Mouse (Mus musculus) kidney, postnatal 0 days (tissue): ENCODE results near the gene Iffo2. TPM values are rescaled to one million over a fixed set of nuclear protein-coding genes. Genes with fewer than 3 reads are reported as not detected.
A peak's percentile ranks its signal among the peaks of the same experiment; 100 is the strongest.

ENCODE experiments used
- ATAC-seq: fragments of 200-750 bp; cut with Nextera tagmentation; replicated peaks from 2 replicates; pipeline ENCODE4 v1.8.0; 2017; ENCODE audit warnings: low read depth, moderate number of reproducible peaks, moderate TSS enrichment, moderate library complexity; ENCODE audit not compliant: low FRiP score
- DNase-seq: peaks from one replicate; pipeline ENCODE4 v3.0.0-alpha.2; 2016; ENCODE audit warnings: low spot score
- H3K27ac ChIP-seq: fragments of 300-500 bp; sonication (generic); 2 replicates; pipeline ENCODE4 v1.5.1; 2014; ENCODE audit warnings: mild to moderate bottlenecking
- H3K27me3 ChIP-seq: fragments of 300-500 bp; sonication (generic); 2 replicates; pipeline ENCODE4 v1.6.1; 2014; ENCODE audit warnings: low read length, mixed read lengths; ENCODE audit not compliant: insufficient read depth
- H3K36me3 ChIP-seq: fragments of 300-500 bp; sonication (generic); 2 replicates; pipeline ENCODE4 v1.6.1; 2014; ENCODE audit warnings: low read length, mixed read lengths; ENCODE audit not compliant: insufficient read depth
- H3K4me1 ChIP-seq: fragments of 300-500 bp; sonication (generic); replicated peaks from 2 replicates; pipeline ENCODE4 v1.6.1; 2014; ENCODE audit warnings: antibody characterized with exemption, low read length, mixed read lengths; ENCODE audit not compliant: insufficient read depth
- H3K4me2 ChIP-seq: fragments of 300-500 bp; sonication (generic); 2 replicates; pipeline ENCODE4 v1.6.1; 2014; ENCODE audit warnings: mild to moderate bottlenecking, low read length, moderate library complexity, mixed read lengths
- H3K4me3 ChIP-seq: fragments of 300-500 bp; sonication (generic); replicated peaks from 2 replicates; pipeline ENCODE4 v1.5.1; 2014; ENCODE audit warnings: low read depth, low read length
- H3K9ac ChIP-seq: fragments of 300-500 bp; sonication (generic); 2 replicates; pipeline ENCODE4 v1.6.1; 2014; ENCODE audit warnings: low read depth, low read length
- H3K9me3 ChIP-seq: fragments of 300-500 bp; sonication (generic); replicated peaks from 2 replicates; pipeline ENCODE4 v1.6.1; 2016; ENCODE audit warnings: low read length, inconsistent platforms, mixed read lengths
- CTCF ChIP-seq: IDR thresholded peaks from 2 replicates; pipeline ENCODE4 v1.5.1; 2016; ENCODE audit warnings: antibody characterized with exemption, low read depth, mild to moderate bottlenecking, moderate library complexity
- WGBS: fragments of 180-500 bp; shearing (Covaris S2); extraction: QIAGEN DNeasy Blood & Tissue Kit; methylation state at CpG from one replicate; pipeline ENCODE4 v1.1.7; 2014; 5-methylcytosine and 5-hydroxymethylcytosine counted together
- polyA plus RNA-seq: library from polyadenylated mRNA; unstranded; fragments of >200 nt; fragmentation: Nextera tagmentation; extraction: Ambion mirVana; gene quantifications from 2 replicates; pipeline ENCODE4 v1.2.1, GENCODE M21; 2015

Gene Iffo2
- polyA plus RNA-seq, 1 experiment from 2014 or later: 4.8 TPM

- H3K9ac ChIP-seq: no peak overlapping the region
- 65% methylated on average over 10 of the region's 10 CpGs for WGBS
- no peak overlapping the region for H3K27ac ChIP-seq
- H3K4me2 ChIP-seq: no peak overlapping the region
- no peak for DNase-seq
- no peak overlapping the region for H3K4me3 ChIP-seq
- ATAC-seq: peak; percentile 74
- peaks cover 7% of the 10 kb centered on the region for H3K4me1 ChIP-seq
- peak; percentile 43; the same call in 1 of the 2 replicates for TF ChIP-seq CTCF
- peaks cover 7% of the 10 kb centered on the region; the same call in 1 of the 2 replicates for H3K36me3 ChIP-seq
- H3K9me3 ChIP-seq: no peaks in the 10 kb centered on the region
- H3K27me3 ChIP-seq: no peaks in the 10 kb centered on the region
These were observed 99.8 kb downstream of the Iffo2 start for GRCm38 (mm10) chr4:139630171-139630570.

GRCm38 (mm10) chr4:139631141-139631540 is 100.8 kb downstream of the Iffo2 start:
- no peak for DNase-seq
- peaks cover 7% of the 10 kb centered on the region; the same call in 1 of the 2 replicates for H3K36me3 ChIP-seq
- peaks cover 7% of the 10 kb centered on the region for H3K4me1 ChIP-seq
- H3K9ac ChIP-seq: 0 out of 2 replicates have a peak overlapping the region, but pooled peaks have one; percentile 23
- H3K4me2 ChIP-seq: no peak overlapping the region
- H3K27ac ChIP-seq: no peak overlapping the region
- TF ChIP-seq CTCF: no peak
- 55% methylated on average over 5 of the region's 5 CpGs for WGBS
- H3K9me3 ChIP-seq: no peaks in the 10 kb centered on the region
- no peak overlapping the region for H3K4me3 ChIP-seq
- no peak for ATAC-seq
- H3K27me3 ChIP-seq: no peaks in the 10 kb centered on the region

GRCm38 (mm10) chr4:139631569-139632253 is 101.4 kb downstream of the Iffo2 start:
- TF ChIP-seq CTCF: no peak
- Histone ChIP-seq H3K4me1 (peaks cover 7% of the 10 kb centered on the region), H3K36me3 (peaks cover 8% of the 10 kb centered on the region), H3K27me3 (no peaks in the 10 kb centered on the region), H3K4me3 (no peak overlapping the region), H3K27ac (no peak overlapping the region), H3K9me3 (no peaks in the 10 kb centered on the region), H3K9ac (0 out of 2 replicates have a peak overlapping the region, but pooled peaks have one; percentile 23), H3K4me2 (no peak overlapping the region)
- WGBS: 79% methylated on average over 7 of the region's 7 CpGs
- ATAC-seq: no peak
- DNase-seq: no peak

DNA sequence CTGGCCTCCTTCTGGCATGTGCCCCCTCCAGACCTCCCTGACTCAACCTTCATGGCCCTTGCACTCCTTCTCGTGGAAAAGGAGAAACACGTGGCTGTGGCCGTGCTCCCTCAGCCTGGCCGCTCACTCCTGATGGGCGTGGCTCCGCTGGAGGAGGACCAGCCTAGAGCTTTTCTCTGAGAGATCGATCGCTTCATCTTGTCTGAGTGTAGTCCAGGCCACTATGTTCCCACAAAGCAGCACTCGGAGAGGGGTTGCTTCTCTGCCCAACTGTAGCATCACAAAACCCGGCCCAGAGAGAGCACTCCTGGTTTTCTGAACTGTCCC is 101.9 kb downstream of the Iffo2 start:
- Histone ChIP-seq H3K4me2 (no peak overlapping the region), H3K27ac (no peak overlapping the region), H3K4me1 (peaks cover 7% of the 10 kb centered on the region), H3K9me3 (no peaks in the 10 kb centered on the region), H3K27me3 (no peaks in the 10 kb centered on the region), H3K4me3 (no peak overlapping the region), H3K9ac (no peak overlapping the region), H3K36me3 (peaks cover 14% of the 10 kb centered on the region)
- WGBS: 75% methylated on average over 10 of the region's 10 CpGs
- ATAC-seq: no peak
- no peak for DNase-seq
- no peak for TF ChIP-seq CTCF

DNA sequence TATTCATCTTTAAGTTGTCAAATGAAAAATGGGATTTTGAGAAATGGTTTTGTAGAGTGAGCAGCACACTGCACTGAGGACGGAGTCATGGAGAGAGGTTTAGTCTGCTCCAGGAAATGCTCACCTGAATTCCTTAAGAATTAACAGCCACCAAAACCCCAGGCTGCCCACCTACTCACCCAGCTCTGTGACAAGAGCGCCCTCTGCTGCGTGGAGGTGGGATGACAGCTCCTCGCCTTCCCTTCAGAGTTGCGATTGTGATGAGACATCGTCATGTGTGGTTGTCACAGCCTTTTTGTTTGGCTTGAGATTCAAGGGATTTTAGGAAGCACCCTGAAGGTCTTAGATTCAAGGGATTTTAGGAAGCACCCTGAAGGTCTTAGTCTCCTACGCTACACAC is 106.0 kb downstream of the Iffo2 start:
- ATAC-seq: no peak
- H3K4me2 ChIP-seq: no peak overlapping the region
- H3K4me1 ChIP-seq: peaks cover 23% of the 10 kb centered on the region
- H3K9me3 ChIP-seq: no peaks in the 10 kb centered on the region
- peak; percentile 99 for TF ChIP-seq CTCF
- H3K4me3 ChIP-seq: no peak overlapping the region
- H3K27ac ChIP-seq: no peak overlapping the region
- H3K36me3 ChIP-seq: peaks cover 16% of the 10 kb centered on the region
- WGBS: 32% methylated on average over 7 of the region's 7 CpGs
- H3K27me3 ChIP-seq: no peaks in the 10 kb centered on the region
- no peak overlapping the region for H3K9ac ChIP-seq
- peak; percentile 73 for DNase-seq

DNA sequence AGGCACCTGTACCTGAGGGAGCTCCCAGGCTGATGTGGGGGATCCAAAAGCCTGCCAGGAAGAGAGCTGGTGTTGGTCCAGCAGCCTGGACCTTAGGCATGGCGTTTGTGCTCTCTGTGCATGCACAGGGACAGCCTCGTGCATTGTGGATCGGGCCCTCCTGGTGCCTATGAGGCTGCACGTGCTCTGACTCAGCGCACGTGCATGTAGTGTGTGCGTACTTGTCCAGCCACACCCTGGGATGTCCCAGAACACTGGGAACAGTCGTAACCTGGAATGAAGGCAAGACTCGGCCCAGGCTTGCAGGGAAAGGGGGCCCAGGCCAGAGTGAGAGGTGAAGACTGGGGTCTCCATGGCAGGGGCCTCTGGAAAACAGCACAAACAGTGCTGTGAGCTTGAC is 107.5 kb downstream of the Iffo2 start:
- no peak for TF ChIP-seq CTCF
- Histone ChIP-seq H3K27me3 (no peaks in the 10 kb centered on the region), H3K9ac (no peak overlapping the region), H3K4me2 (no peak overlapping the region), H3K36me3 (peaks cover 16% of the 10 kb centered on the region), H3K9me3 (no peaks in the 10 kb centered on the region), H3K4me1 (peaks cover 20% of the 10 kb centered on the region; the same call in 1 of the 2 replicates), H3K27ac (no peak overlapping the region), H3K4me3 (no peak overlapping the region)
- whole genome bisulfite sequencing: 87% methylated on average over 9 of the region's 9 CpGs
- DNase-seq (no peak), ATAC-seq (no peak)
